Mouse (Mus musculus): Measurements from ENCODE around the gene Qpctl. TPM values are rescaled to one million over a fixed set of nuclear protein-coding genes. Genes with fewer than 3 reads are reported as not detected.

Gene Qpctl
- polyA plus RNA-seq, 1 experiment: 16.2 TPM

- H3K4me3 ChIP-seq (ENCODE audit: insufficient read depth, low read length): no peak overlapping the region
- TF ChIP-seq CTCF (IDR thresholded peaks at IDR 0.05; ENCODE audit: extremely low read depth, insufficient read depth, low read length) (no peak), POLR2A (IDR thresholded peaks at IDR 0.05; ENCODE audit: extremely low read depth, insufficient read depth, low read length) (no peak)
- peaks cover 2% of the 10 kb centered on the region; the same call in 1 of the 2 replicates for H3K4me1 ChIP-seq (ENCODE audit: control insufficient read depth, insufficient read depth, low read length)
- 0 out of 2 replicates have a peak overlapping the region, but pooled peaks have one; percentile 14 for H3K27ac ChIP-seq (ENCODE audit: insufficient read depth, low read length)
Measured at GRCm38 (mm10) chr7:19136673-19137334, 12.3 kb downstream of the Qpctl start.

- Histone ChIP-seq H3K4me3 (ENCODE audit: insufficient read depth, low read length) (no peak overlapping the region), H3K27ac (ENCODE audit: insufficient read depth, low read length) (0 out of 2 replicates have a peak overlapping the region, but pooled peaks have one; percentile 14), H3K4me1 (ENCODE audit: control insufficient read depth, insufficient read depth, low read length) (peaks cover 2% of the 10 kb centered on the region; the same call in 1 of the 2 replicates)
- TF ChIP-seq CTCF (IDR thresholded peaks at IDR 0.05; ENCODE audit: extremely low read depth, insufficient read depth, low read length): no peak
- no peak for TF ChIP-seq POLR2A (IDR thresholded peaks at IDR 0.05; ENCODE audit: extremely low read depth, insufficient read depth, low read length)
Measured at GRCm38 (mm10) chr7:19136168-19136567, 12.9 kb downstream of the Qpctl start.

GRCm38 (mm10) chr7:19131324-19131848, 17.7 kb downstream of the Qpctl start:
- peaks cover 2% of the 10 kb centered on the region; the same call in 1 of the 2 replicates for H3K4me1 ChIP-seq (ENCODE audit: control insufficient read depth, insufficient read depth, low read length)
- peak overlapping the region; percentile 30 for H3K4me3 ChIP-seq (ENCODE audit: insufficient read depth, low read length)
- peak; percentile 46 for TF ChIP-seq CTCF (IDR thresholded peaks at IDR 0.05; ENCODE audit: extremely low read depth, insufficient read depth, low read length)
- 0 out of 2 replicates have a peak, but pooled peaks have one; percentile 15 for TF ChIP-seq POLR2A (IDR thresholded peaks at IDR 0.05; ENCODE audit: extremely low read depth, insufficient read depth, low read length)
- peak overlapping the region; percentile 76 for H3K27ac ChIP-seq (ENCODE audit: insufficient read depth, low read length)

GRCm38 (mm10) chr7:19130657-19131056, 18.4 kb downstream of the Qpctl start:
- H3K27ac ChIP-seq (ENCODE audit: insufficient read depth, low read length): peak overlapping the region; percentile 76; the same call in 1 of the 2 replicates
- TF ChIP-seq POLR2A (IDR thresholded peaks at IDR 0.05; ENCODE audit: extremely low read depth, insufficient read depth, low read length) (no peak), CTCF (IDR thresholded peaks at IDR 0.05; ENCODE audit: extremely low read depth, insufficient read depth, low read length) (no peak)
- 0 out of 2 replicates have a peak, but pooled peaks cover 1% of the 10 kb centered on the region for H3K4me1 ChIP-seq (ENCODE audit: control insufficient read depth, insufficient read depth, low read length)
- peak overlapping the region; percentile 30; the same call in 1 of the 2 replicates for H3K4me3 ChIP-seq (ENCODE audit: insufficient read depth, low read length)

- no peak for TF ChIP-seq CTCF (IDR thresholded peaks at IDR 0.05; ENCODE audit: extremely low read depth, insufficient read depth, low read length)
- TF ChIP-seq POLR2A (IDR thresholded peaks at IDR 0.05; ENCODE audit: extremely low read depth, insufficient read depth, low read length): no peak
- H3K27ac ChIP-seq (ENCODE audit: insufficient read depth, low read length): no peak overlapping the region
- H3K4me1 ChIP-seq (ENCODE audit: control insufficient read depth, insufficient read depth, low read length): 0 out of 2 replicates have a peak, but pooled peaks cover 1% of the 10 kb centered on the region
- no peak overlapping the region for H3K4me3 ChIP-seq (ENCODE audit: insufficient read depth, low read length)
Measured at GRCm38 (mm10) chr7:19129396-19129795, 19.7 kb downstream of the Qpctl start.

- 0 out of 2 replicates have a peak, but pooled peaks cover 1% of the 10 kb centered on the region for H3K4me1 ChIP-seq (ENCODE audit: control insufficient read depth, insufficient read depth, low read length)
- H3K27ac ChIP-seq (ENCODE audit: insufficient read depth, low read length): no peak overlapping the region
- H3K4me3 ChIP-seq (ENCODE audit: insufficient read depth, low read length): no peak overlapping the region
- no peak for TF ChIP-seq CTCF (IDR thresholded peaks at IDR 0.05; ENCODE audit: extremely low read depth, insufficient read depth, low read length)
- no peak for TF ChIP-seq POLR2A (IDR thresholded peaks at IDR 0.05; ENCODE audit: extremely low read depth, insufficient read depth, low read length)
Measured at GRCm38 (mm10) chr7:19127744-19128143, 21.3 kb downstream of the Qpctl start.

GRCm38 (mm10) chr7:19124713-19125112, 24.4 kb downstream of the Qpctl start:
- no peak overlapping the region for H3K4me3 ChIP-seq (ENCODE audit: insufficient read depth, low read length)
- TF ChIP-seq POLR2A (IDR thresholded peaks at IDR 0.05; ENCODE audit: extremely low read depth, insufficient read depth, low read length) (no peak), CTCF (IDR thresholded peaks at IDR 0.05; ENCODE audit: extremely low read depth, insufficient read depth, low read length) (no peak)
- 0 out of 2 replicates have a peak, but pooled peaks cover 1% of the 10 kb centered on the region for H3K4me1 ChIP-seq (ENCODE audit: control insufficient read depth, insufficient read depth, low read length)
- no peak overlapping the region for H3K27ac ChIP-seq (ENCODE audit: insufficient read depth, low read length)

GRCm38 (mm10) chr7:19121686-19122085, 27.4 kb downstream of the Qpctl start:
- TF ChIP-seq POLR2A (IDR thresholded peaks at IDR 0.05; ENCODE audit: extremely low read depth, insufficient read depth, low read length): no peak
- TF ChIP-seq CTCF (IDR thresholded peaks at IDR 0.05; ENCODE audit: extremely low read depth, insufficient read depth, low read length): no peak
- no peak overlapping the region for H3K4me3 ChIP-seq (ENCODE audit: insufficient read depth, low read length)
- no peak overlapping the region for H3K27ac ChIP-seq (ENCODE audit: insufficient read depth, low read length)
- no peaks in the 10 kb centered on the region for H3K4me1 ChIP-seq (ENCODE audit: control insufficient read depth, insufficient read depth, low read length)

GRCm38 (mm10) chr7:19119631-19120429, 29.3 kb downstream of the Qpctl start, which contains the start of gene Fbxo46:
Gene Fbxo46, plus strand, starts transcription at chr7:19119859.
- TF ChIP-seq POLR2A (IDR thresholded peaks at IDR 0.05; ENCODE audit: extremely low read depth, insufficient read depth, low read length) (peak; percentile 88), CTCF (IDR thresholded peaks at IDR 0.05; ENCODE audit: extremely low read depth, insufficient read depth, low read length) (no peak)
- Histone ChIP-seq H3K4me3 (ENCODE audit: insufficient read depth, low read length) (peak within 1 kb of the TSS; percentile 56), H3K27ac (ENCODE audit: insufficient read depth, low read length) (no peak within 1 kb of the TSS), H3K4me1 (ENCODE audit: control insufficient read depth, insufficient read depth, low read length) (no peaks in the 10 kb centered on the region)
